Mouse (Mus musculus) stomach, postnatal 0 days (tissue): Measurements from ENCODE around the gene Lrp8.

Experiments
- CTCF ChIP-seq: IDR thresholded peaks from 2 replicates; pipeline ENCODE4 v1.5.1; 2016; ENCODE audit warnings: antibody characterized with exemption, low read depth, mild to moderate bottlenecking, moderate library complexity
- EP300 ChIP-seq: optimal IDR thresholded peaks from 2 replicates; pipeline ENCODE3; 2016; ENCODE audit warnings: antibody characterized with exemption

GRCm38 (mm10) chr4:107756222-107756621 lies 45.8 kb upstream of the Lrp8 start:
- TF ChIP-seq CTCF (no peak), EP300 (no peak)
